Mouse (Mus musculus): ENCODE measurements around the gene Fgf12. TPM values are rescaled to one million over a fixed set of nuclear protein-coding genes. Genes with fewer than 3 reads are reported as not detected.
A peak's percentile ranks its signal among the peaks of the same experiment; 100 is the strongest.

Fgf12 gene
- polyA plus RNA-seq, 2 experiments: 6.0 to 8.1 TPM

DNA sequence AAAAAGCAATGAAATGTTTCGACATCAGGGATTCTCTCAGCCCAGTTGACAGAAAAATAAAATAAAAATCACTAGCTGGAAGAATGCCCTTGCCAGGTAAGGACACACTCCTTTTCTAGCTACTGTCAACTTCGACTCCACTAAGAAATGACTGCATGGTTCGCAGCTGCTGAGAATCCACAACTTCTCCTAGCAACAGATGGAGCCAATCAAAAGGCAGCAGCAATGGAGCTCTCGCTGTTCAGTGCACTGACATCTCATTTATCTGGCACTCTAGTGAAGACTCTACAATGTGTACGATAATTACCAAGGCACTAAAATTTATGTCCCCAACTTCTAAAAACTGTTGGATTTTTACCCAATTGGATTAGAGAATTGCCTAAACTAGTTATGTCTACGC lies 407.5 kb downstream of the Fgf12 start:
- Histone ChIP-seq H3K27ac (replicated peaks; ENCODE audit: low read depth, low read length) (no peak overlapping the region), H3K4me2 (replicated peaks; ENCODE audit: low read depth, low read length, severe bottlenecking) (no peak overlapping the region), H3K4me1 (ENCODE audit: control insufficient read depth, insufficient read depth, low read length) (no peaks in the 10 kb centered on the region), H3K9ac (ENCODE audit: low read depth, low read length, severe bottlenecking) (no peak overlapping the region), H3K27me3 (ENCODE audit: control insufficient read depth, insufficient read depth, low read length) (no peaks in the 10 kb centered on the region), H3K4me3 (replicated peaks; ENCODE audit: low read length) (no peak overlapping the region), H3K9me3 (ENCODE audit: control insufficient read depth, low read length) (no peaks in the 10 kb centered on the region), H3K36me3 (ENCODE audit: control insufficient read depth, insufficient read depth, low read length) (no peaks in the 10 kb centered on the region)
- peak; percentile 12 for DNase-seq (ENCODE audit: low spot score)
- no peak for ATAC-seq (ENCODE audit: low FRiP score, low read depth)
- no peak for TF ChIP-seq POLR2A (IDR thresholded peaks at IDR 0.05; ENCODE audit: borderline replicate concordance, extremely low read depth, insufficient read depth, insufficient read length)
- 44% methylated on average over 6 of the region's 6 CpGs for WGBS

DNA sequence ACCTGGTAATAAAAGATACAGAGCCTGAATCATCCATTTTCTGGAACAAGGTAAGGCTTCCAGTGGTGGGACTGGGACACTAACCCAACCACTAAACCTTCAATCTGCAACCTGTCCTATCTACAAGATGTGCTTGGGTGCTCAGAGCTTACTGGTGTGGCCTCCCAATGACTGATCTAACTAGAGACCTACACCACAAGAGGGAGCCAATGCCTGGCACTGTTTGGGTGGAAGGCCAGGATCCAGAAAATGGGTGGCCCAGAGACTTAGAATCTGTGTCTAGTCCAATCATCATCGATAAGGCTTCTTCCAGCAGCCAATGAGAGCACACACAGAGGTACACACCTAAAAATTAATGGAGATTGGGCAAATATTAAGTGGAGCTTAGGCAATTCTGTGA lies 414.9 kb downstream of the Fgf12 start:
- Histone ChIP-seq H3K4me2 (replicated peaks; ENCODE audit: low read depth, low read length, severe bottlenecking) (no peak overlapping the region), H3K27me3 (ENCODE audit: control insufficient read depth, insufficient read depth, low read length) (no peaks in the 10 kb centered on the region), H3K27ac (replicated peaks; ENCODE audit: low read depth, low read length) (no peak overlapping the region), H3K36me3 (ENCODE audit: control insufficient read depth, insufficient read depth, low read length) (no peaks in the 10 kb centered on the region), H3K4me3 (replicated peaks; ENCODE audit: low read length) (no peak overlapping the region), H3K4me1 (ENCODE audit: control insufficient read depth, insufficient read depth, low read length) (no peaks in the 10 kb centered on the region), H3K9me3 (ENCODE audit: control insufficient read depth, low read length) (no peaks in the 10 kb centered on the region), H3K9ac (ENCODE audit: low read depth, low read length, severe bottlenecking) (no peak overlapping the region)
- TF ChIP-seq POLR2A (IDR thresholded peaks at IDR 0.05; ENCODE audit: borderline replicate concordance, extremely low read depth, insufficient read depth, insufficient read length): no peak
- no peak for DNase-seq (ENCODE audit: low spot score)
- no peak for ATAC-seq (ENCODE audit: low FRiP score, low read depth)
- WGBS: 91% methylated on average over 1 of the region's 1 CpGs

DNA sequence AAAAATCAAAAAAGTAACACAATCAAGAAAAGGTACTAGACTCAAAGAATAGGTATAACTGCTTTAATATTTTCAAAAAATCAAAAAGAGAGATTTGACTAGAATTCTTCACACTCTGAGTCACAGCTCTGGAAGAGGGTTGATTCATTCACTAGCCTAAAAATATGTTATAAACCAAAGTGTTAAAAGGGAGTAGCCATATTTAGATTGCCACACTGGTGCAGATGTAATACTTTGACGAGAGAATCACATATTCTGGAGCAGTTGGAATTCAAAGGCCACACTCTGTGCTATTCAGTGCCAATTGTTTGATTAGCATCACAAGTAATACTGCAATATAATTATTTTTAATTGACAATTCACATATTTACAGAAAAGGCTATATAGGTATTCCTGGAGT lies 416.2 kb downstream of the Fgf12 start:
- no peak for TF ChIP-seq POLR2A (IDR thresholded peaks at IDR 0.05; ENCODE audit: borderline replicate concordance, extremely low read depth, insufficient read depth, insufficient read length)
- WGBS: 63% methylated on average over 1 of the region's 1 CpGs

DNA sequence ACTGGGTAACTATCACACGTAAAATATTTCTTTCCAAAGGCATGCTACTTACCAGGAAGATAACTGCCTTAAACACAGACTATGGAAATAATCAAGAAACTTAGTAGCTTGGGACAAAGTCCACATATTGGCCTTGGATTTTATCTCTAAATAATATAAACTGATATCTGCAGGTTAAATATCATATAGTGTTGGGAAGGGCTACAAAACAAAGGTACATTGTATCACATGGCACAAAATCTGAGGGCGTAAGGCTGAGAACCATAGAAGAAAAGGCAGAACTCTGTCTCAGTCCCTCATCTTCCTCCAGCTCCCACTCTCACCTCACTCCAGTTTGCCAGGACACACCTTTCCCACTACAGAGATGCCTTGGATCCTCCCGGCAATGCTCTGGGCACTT lies 417.8 kb downstream of the Fgf12 start:
- no peak overlapping the region for H3K4me3 ChIP-seq (replicated peaks; ENCODE audit: low read length)
- H3K36me3 ChIP-seq (ENCODE audit: control insufficient read depth, insufficient read depth, low read length): no peaks in the 10 kb centered on the region
- H3K4me2 ChIP-seq (replicated peaks; ENCODE audit: low read depth, low read length, severe bottlenecking): no peak overlapping the region
- TF ChIP-seq POLR2A (IDR thresholded peaks at IDR 0.05; ENCODE audit: borderline replicate concordance, extremely low read depth, insufficient read depth, insufficient read length): no peak
- 89% methylated on average over 3 of the region's 3 CpGs for WGBS
- no peaks in the 10 kb centered on the region for H3K4me1 ChIP-seq (ENCODE audit: control insufficient read depth, insufficient read depth, low read length)
- no peak for ATAC-seq (ENCODE audit: low FRiP score, low read depth)
- no peaks in the 10 kb centered on the region for H3K27me3 ChIP-seq (ENCODE audit: control insufficient read depth, insufficient read depth, low read length)
- no peak overlapping the region for H3K27ac ChIP-seq (replicated peaks; ENCODE audit: low read depth, low read length)
- no peaks in the 10 kb centered on the region for H3K9me3 ChIP-seq (ENCODE audit: control insufficient read depth, low read length)
- no peak for DNase-seq (ENCODE audit: low spot score)
- H3K9ac ChIP-seq (ENCODE audit: low read depth, low read length, severe bottlenecking): no peak overlapping the region

More for the DNA sequence above, 416.2 kb downstream of the Fgf12 start:
- H3K4me1 ChIP-seq (ENCODE audit: control insufficient read depth, insufficient read depth, low read length): no peaks in the 10 kb centered on the region
- DNase-seq (ENCODE audit: low spot score) (no peak), ATAC-seq (ENCODE audit: low FRiP score, low read depth) (no peak)
- no peaks in the 10 kb centered on the region for H3K36me3 ChIP-seq (ENCODE audit: control insufficient read depth, insufficient read depth, low read length)
- H3K4me2 ChIP-seq (replicated peaks; ENCODE audit: low read depth, low read length, severe bottlenecking): no peak overlapping the region
- H3K9ac ChIP-seq (ENCODE audit: low read depth, low read length, severe bottlenecking): no peak overlapping the region
- no peak overlapping the region for H3K4me3 ChIP-seq (replicated peaks; ENCODE audit: low read length)
- no peaks in the 10 kb centered on the region for H3K27me3 ChIP-seq (ENCODE audit: control insufficient read depth, insufficient read depth, low read length)
- no peaks in the 10 kb centered on the region for H3K9me3 ChIP-seq (ENCODE audit: control insufficient read depth, low read length)
- H3K27ac ChIP-seq (replicated peaks; ENCODE audit: low read depth, low read length): no peak overlapping the region

DNA sequence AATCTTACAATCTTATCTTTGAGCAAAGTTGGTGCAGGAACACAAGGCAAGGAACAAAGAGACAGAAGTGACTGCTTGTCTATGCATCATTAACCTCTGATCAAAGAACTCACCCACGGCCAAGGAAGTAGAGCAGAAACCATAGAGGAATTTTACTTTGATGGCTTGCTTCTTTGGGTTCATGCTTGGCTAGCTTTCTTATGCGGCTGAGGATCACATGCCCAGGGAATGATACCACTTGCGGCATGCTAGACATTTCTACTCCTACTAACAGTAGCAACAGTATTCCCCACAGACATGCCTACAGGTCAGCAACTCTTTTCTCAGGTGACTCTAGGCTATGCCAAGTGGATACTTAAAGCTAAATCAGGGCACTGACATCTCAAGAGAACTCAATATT lies 429.3 kb downstream of the Fgf12 start:
- H3K9ac ChIP-seq (ENCODE audit: low read depth, low read length, severe bottlenecking): no peak overlapping the region
- no peak overlapping the region for H3K4me3 ChIP-seq (replicated peaks; ENCODE audit: low read length)
- H3K27me3 ChIP-seq (ENCODE audit: control insufficient read depth, insufficient read depth, low read length): no peaks in the 10 kb centered on the region
- 86% methylated on average over 3 of the region's 3 CpGs for WGBS
- no peak overlapping the region for H3K4me2 ChIP-seq (replicated peaks; ENCODE audit: low read depth, low read length, severe bottlenecking)
- DNase-seq (ENCODE audit: low spot score) (no peak), ATAC-seq (ENCODE audit: low FRiP score, low read depth) (no peak)
- no peaks in the 10 kb centered on the region for H3K36me3 ChIP-seq (ENCODE audit: control insufficient read depth, insufficient read depth, low read length)
- H3K27ac ChIP-seq (replicated peaks; ENCODE audit: low read depth, low read length): no peak overlapping the region
- no peaks in the 10 kb centered on the region for H3K9me3 ChIP-seq (ENCODE audit: control insufficient read depth, low read length)
- no peaks in the 10 kb centered on the region for H3K4me1 ChIP-seq (ENCODE audit: control insufficient read depth, insufficient read depth, low read length)
- TF ChIP-seq POLR2A (IDR thresholded peaks at IDR 0.05; ENCODE audit: borderline replicate concordance, extremely low read depth, insufficient read depth, insufficient read length): no peak

DNA sequence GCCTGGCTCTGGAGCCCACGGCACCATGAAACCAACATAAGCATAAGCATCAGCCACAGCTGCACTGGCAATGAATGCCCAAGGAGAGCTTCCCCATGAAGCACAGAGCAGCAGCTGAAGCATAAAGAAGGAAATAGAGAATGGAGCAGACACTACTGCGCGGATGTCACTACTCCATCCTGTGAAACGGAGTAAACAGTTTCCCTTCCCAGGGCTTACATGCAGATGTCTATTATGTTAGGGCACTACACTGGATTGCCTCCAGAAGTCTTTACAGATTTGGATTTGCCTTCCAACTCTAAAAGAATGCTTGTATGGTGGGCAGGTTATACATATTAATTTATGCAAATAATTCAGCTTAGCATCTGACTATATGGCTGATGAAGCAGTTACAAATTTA lies 441.2 kb downstream of the Fgf12 start:
- Histone ChIP-seq H3K27me3 (ENCODE audit: control insufficient read depth, insufficient read depth, low read length) (no peaks in the 10 kb centered on the region), H3K9ac (ENCODE audit: low read depth, low read length, severe bottlenecking) (no peak overlapping the region), H3K4me3 (replicated peaks; ENCODE audit: low read length) (no peak overlapping the region), H3K9me3 (ENCODE audit: control insufficient read depth, low read length) (no peaks in the 10 kb centered on the region), H3K4me1 (ENCODE audit: control insufficient read depth, insufficient read depth, low read length) (no peaks in the 10 kb centered on the region), H3K4me2 (replicated peaks; ENCODE audit: low read depth, low read length, severe bottlenecking) (no peak overlapping the region), H3K27ac (replicated peaks; ENCODE audit: low read depth, low read length) (no peak overlapping the region), H3K36me3 (ENCODE audit: control insufficient read depth, insufficient read depth, low read length) (no peaks in the 10 kb centered on the region)
- TF ChIP-seq POLR2A (IDR thresholded peaks at IDR 0.05; ENCODE audit: borderline replicate concordance, extremely low read depth, insufficient read depth, insufficient read length): no peak
- 87% methylated on average over 4 of the region's 4 CpGs for WGBS
- DNase-seq (ENCODE audit: low spot score): no peak
- no peak for ATAC-seq (ENCODE audit: low FRiP score, low read depth)

All from limb, embryonic 14.5 days (tissue).